Mouse (Mus musculus) cerebellum, adult 2 months (tissue): Measurements from ENCODE around the gene Zfp385a. TPM values are rescaled to one million over a fixed set of nuclear protein-coding genes. Genes with fewer than 3 reads are reported as not detected.

Experiments used
- DNase-seq, 2 experiments: peaks; one replicate each; pipeline ENCODE4 v3.0.0; 2021
- H3K27ac ChIP-seq: fragments of 200-500 bp; 2 replicates; pipeline ENCODE4 v1.5.1; 2012; ENCODE audit warnings: low read length, control low read depth, inconsistent platforms; ENCODE audit not compliant: insufficient read depth
- H3K27me3 ChIP-seq: fragments of 200-500 bp; 2 replicates; pipeline ENCODE4 v1.6.1; 2012; ENCODE audit warnings: inconsistent platforms, mild to moderate bottlenecking, low read length, moderate library complexity; ENCODE audit not compliant: control insufficient read depth, insufficient read depth
- H3K4me1 ChIP-seq: fragments of 200-500 bp; 2 replicates; pipeline ENCODE4 v1.6.1; 2011; ENCODE audit warnings: low read length; ENCODE audit not compliant: control insufficient read depth, insufficient read depth
- H3K4me3 ChIP-seq: fragments of 200-500 bp; replicated peaks from 2 replicates; pipeline ENCODE3; 2011; ENCODE audit warnings: mild to moderate bottlenecking, low read depth, low read length, control low read depth; ENCODE audit not compliant: insufficient read depth
- CTCF ChIP-seq: fragments of 200-500 bp; IDR thresholded peaks from 2 replicates; pipeline ENCODE4 v1.5.1; 2011; ENCODE audit warnings: low read depth, mild to moderate bottlenecking, control low read depth, low read length, moderate library complexity, borderline replicate concordance; ENCODE audit not compliant: insufficient read depth
- POLR2A ChIP-seq: fragments of 200-500 bp; IDR thresholded peaks from 2 replicates; pipeline ENCODE4 v1.6.1; 2011; ENCODE audit warnings: low read length, control low read depth, borderline replicate concordance; ENCODE audit not compliant: insufficient read depth
- WGBS: fragments of 180-500 bp; shearing (Covaris S2); methylation state at CpG from one replicate; pipeline ENCODE4 v1.1.7; 2018; 5-methylcytosine and 5-hydroxymethylcytosine counted together
- polyA plus RNA-seq: library from polyadenylated mRNA; depleted of rRNA; stranded (reverse); fragments of >200 nt; gene quantifications from 2 replicates; pipeline ENCODE4 v1.2.3, GENCODE M21; 2012

The Zfp385a gene
- polyA plus RNA-seq, 1 experiment, result 91.4 TPM

DNA sequence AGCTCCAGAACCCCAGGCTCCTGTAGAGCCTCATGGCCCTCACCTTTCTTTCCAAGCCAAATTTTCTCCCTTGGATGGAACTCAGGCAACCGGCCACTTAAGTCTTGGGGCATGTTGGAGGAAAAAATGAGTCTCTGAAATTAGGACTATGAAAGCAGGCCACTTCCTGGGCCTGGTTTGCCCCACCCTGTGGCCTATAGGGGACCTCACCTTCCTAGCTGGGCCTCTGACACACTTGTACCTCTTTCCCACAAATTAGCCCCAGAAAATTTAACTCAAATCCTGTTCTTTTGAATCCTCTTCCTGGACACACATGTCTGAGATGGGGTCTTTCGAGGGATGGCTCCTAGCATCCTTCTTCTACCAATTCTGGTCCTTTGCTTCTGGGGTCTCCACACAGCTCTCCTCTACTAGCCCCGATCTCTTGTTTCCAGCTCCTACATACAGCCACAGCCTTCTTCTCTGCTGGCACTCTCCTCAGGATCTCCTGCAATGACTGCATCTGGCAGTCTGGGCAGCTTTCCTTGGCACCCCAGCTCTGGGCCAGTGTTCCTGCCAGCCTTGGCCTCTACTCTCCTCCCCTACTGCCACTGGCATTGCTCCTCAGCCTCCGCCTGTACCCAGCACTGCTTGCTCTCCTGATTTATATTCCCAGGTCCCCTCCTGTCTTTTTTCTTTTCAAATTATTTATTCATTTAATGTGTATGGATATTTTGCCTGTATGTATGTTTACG lies 20.1 kb upstream of the Zfp385a start:
- peaks cover 13% of the 10 kb centered on the region for H3K4me1 ChIP-seq
- TF ChIP-seq POLR2A (no peak), CTCF (no peak)
- no peak overlapping the region for H3K27ac ChIP-seq
- WGBS, result 20% methylated on average over 5 of the region's 5 CpGs
- H3K4me3 ChIP-seq, result no peak overlapping the region
- H3K27me3 ChIP-seq, result no peaks in the 10 kb centered on the region
- peak; percentile 90 to 93 for DNase-seq

DNA sequence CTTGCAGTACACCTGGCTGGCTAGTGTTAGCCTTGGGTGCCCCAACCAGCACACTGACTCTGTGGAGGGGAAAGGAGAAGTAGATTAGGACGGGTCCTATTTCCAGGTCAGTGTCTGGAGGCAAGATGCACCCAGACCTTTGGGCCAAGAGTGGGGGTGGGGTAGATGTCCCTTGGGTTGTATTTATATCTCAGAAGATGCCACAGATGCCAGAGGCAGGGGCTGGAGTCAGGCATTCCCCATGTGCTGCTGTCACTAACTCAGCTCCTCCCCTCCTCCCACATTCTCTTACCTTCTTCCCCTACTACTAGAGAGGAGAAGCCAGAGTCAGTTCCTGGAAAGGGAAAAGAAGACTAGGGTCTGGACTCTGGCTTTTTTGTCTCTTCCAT lies 19.2 kb upstream of the Zfp385a start:
- WGBS, result 65% methylated on average over 1 of the region's 1 CpGs
- peaks cover 22% of the 10 kb centered on the region for H3K4me1 ChIP-seq
- no peak for DNase-seq
- no peak for TF ChIP-seq POLR2A
- no peak for TF ChIP-seq CTCF
- H3K4me3 ChIP-seq, result no peak overlapping the region
- no peaks in the 10 kb centered on the region for H3K27me3 ChIP-seq
- no peak overlapping the region for H3K27ac ChIP-seq

DNA sequence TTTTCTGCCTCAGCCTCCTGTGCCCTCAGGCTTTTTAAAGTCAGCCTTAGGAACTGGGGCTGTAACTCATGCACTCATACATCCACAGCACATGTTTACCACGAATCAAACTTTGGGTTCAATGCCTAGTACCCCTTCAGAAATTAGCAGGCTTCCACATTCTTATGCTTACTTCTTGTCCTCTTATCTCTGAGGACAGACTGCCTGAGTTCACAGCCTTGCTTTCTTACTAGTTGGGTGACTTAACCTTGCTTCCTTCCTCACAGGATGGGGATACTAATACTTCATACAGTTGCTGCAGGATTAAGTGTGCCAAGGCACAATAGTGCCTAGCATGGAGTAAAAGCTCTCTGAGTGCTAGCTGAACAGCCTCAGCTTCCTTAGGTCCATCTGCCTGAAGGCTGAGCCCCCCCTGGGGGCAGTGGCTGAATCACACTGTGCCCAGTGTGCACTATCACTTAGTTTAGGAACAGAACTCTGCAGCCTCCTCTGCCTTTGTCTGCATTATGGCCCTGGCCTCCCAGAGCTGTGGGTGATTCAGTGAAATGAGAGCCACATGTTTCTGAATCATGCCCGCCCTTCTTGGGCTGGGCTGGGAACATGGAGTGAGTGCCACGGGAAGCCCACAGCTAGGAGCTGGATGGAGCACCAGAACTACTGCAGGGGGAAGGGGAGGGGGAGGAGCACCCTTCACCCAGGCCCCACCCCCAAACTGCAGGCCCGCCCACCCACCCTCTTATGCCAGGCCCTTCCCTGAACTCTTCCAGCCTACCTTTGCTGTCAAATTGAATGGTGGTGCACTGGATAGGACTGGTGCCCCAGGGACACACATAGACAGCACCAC lies 18.6 kb upstream of the Zfp385a start:
- Histone ChIP-seq H3K27me3 (no peaks in the 10 kb centered on the region), H3K4me1 (peaks cover 28% of the 10 kb centered on the region), H3K4me3 (no peak overlapping the region), H3K27ac (no peak overlapping the region)
- DNase-seq, result no peak
- 78% methylated on average over 4 of the region's 4 CpGs for WGBS
- TF ChIP-seq POLR2A (no peak), CTCF (no peak)

DNA sequence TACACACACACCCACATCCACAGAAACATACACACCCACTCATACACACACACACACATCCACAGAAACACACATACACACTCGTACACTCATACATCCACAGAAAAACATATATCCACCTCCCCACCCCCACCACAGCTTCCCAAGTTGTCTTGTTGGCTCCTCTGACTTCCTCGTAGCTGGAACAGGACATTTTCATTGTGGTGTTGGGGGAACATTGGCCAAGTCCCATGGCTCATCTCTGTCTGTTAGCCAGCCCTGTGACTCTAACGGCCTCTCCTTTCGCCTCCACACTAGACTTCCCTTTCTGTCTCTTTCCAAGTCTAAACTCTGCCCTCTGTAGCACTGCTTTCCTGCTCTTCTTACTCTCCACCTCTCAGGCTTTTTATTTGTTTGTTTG lies 17.9 kb upstream of the Zfp385a start:
- no peak for DNase-seq
- H3K4me3 ChIP-seq, result no peak overlapping the region
- no peaks in the 10 kb centered on the region for H3K27me3 ChIP-seq
- H3K27ac ChIP-seq, result no peak overlapping the region
- 78% methylated on average over 4 of the region's 4 CpGs for whole genome bisulfite sequencing
- TF ChIP-seq CTCF (no peak), POLR2A (no peak)
- peaks cover 29% of the 10 kb centered on the region for H3K4me1 ChIP-seq

DNA sequence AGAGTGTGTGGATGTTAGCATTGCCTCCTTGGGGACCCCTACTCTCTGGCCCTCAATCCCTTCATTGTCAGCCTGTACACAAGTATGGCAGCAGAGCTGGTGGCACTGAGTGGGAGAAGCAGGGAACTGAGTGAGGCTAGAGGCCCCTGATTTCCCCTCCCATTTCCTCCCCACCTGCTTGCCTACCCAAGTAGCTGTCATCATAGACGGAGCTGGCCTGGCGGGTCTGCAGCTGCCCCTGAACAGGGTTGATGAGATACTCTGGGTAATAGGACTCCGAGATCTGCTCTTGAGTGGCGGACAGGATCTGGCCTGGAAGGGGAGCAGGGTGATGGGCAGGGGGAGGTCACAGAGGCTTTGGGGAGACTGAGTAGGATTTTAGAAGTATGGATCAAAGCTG lies 16.2 kb upstream of the Zfp385a start:
- Histone ChIP-seq H3K4me1 (peaks cover 29% of the 10 kb centered on the region), H3K4me3 (no peak overlapping the region), H3K27me3 (no peaks in the 10 kb centered on the region), H3K27ac (no peak overlapping the region)
- 91% methylated on average over 4 of the region's 4 CpGs for WGBS
- TF ChIP-seq CTCF (no peak), POLR2A (no peak)
- no peak for DNase-seq

DNA sequence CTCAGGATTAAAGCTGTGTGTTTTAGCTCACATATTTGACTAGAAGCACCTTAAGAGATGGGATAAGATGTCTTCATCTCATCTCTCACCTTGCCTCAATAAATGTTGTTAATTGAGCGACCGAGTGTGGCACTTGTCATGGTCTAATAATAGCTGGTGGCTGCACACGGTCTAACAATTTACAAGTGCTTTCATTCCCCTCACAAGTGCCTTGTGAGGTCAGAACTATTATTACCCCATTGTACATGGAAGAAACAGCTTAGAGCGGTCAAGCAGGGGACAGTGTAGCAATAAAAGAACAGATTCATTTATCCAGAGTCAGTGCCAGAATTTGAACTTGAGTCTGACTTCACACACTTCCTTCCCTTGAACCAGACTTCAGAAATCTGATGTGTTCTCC lies 15.5 kb upstream of the Zfp385a start:
- 73% methylated on average over 4 of the region's 4 CpGs for WGBS
- DNase-seq, result no peak
- Histone ChIP-seq H3K4me3 (no peak overlapping the region), H3K4me1 (peaks cover 29% of the 10 kb centered on the region), H3K27me3 (no peaks in the 10 kb centered on the region), H3K27ac (no peak overlapping the region)
- TF ChIP-seq POLR2A (no peak), CTCF (no peak)

DNA sequence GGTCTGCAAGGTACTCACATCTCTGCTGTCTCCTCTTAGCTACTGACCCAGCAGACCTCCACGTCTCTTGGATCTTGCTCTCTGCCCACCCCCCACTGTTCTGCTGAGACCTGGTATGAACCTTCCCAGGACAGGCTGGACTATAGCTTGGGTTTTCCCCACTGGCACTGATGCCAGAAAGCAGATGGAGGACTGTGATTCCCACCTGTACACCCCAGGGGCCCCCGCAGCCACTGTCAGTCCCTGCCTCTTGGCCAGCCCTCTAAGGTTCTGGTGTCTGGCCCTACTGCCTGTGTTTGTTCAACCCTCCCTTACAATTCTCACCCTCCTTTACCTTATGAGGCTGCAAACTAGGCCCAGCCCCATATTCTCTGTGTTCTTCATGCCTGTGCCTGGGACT lies 14.8 kb upstream of the Zfp385a start:
- H3K27ac ChIP-seq, result no peak overlapping the region
- H3K4me3 ChIP-seq, result no peak overlapping the region
- WGBS, result 17% methylated on average over 2 of the region's 2 CpGs
- DNase-seq, result peak; percentile 88 to 92
- no peak for TF ChIP-seq CTCF
- TF ChIP-seq POLR2A, result no peak
- no peaks in the 10 kb centered on the region for H3K27me3 ChIP-seq
- H3K4me1 ChIP-seq, result peaks cover 29% of the 10 kb centered on the region

DNA sequence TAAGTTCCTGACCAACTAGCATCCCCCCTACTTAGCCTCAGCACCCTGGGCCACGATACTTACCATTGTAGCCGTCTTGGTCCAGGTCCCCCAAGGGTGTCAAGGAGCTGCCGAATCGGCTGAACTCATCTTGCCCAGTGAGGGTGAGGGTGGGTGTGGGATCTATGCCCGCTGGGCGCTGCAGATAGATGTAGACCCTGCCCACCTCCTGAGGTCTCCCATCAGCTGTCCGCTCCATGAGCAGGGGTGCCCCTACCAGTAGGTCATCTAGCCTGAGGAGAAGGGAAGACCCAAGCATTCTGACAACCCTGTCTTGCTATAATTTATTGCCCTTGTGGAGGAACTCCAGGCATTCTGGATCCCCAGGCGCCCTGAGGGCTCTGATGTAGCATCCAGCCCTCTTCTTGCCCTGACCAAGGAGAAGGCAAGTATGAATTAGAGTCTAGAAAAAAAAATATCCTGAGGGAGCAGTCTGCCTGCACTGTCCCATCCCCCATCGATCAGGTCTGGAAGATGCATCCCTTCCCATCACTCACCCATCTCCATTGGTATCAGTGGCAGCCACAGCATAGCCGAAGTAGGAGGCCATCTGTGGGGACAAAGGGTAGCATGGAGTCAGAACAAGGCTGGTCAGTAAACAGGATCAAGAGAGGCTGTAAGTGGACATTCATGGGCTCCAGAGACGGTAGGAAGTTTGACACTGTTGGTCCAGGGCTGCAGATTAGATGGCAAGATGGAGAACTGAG lies 13.8 kb upstream of the Zfp385a start:
- TF ChIP-seq POLR2A (no peak), CTCF (no peak)
- DNase-seq, result no peak
- Histone ChIP-seq H3K27ac (no peak overlapping the region), H3K4me3 (no peak overlapping the region), H3K4me1 (peaks cover 20% of the 10 kb centered on the region), H3K27me3 (no peaks in the 10 kb centered on the region)
- WGBS, result 91% methylated on average over 11 of the region's 11 CpGs
